Comparison of ENCODE assay signal across 8 mouse cellular contexts in the genomic region with DNA sequence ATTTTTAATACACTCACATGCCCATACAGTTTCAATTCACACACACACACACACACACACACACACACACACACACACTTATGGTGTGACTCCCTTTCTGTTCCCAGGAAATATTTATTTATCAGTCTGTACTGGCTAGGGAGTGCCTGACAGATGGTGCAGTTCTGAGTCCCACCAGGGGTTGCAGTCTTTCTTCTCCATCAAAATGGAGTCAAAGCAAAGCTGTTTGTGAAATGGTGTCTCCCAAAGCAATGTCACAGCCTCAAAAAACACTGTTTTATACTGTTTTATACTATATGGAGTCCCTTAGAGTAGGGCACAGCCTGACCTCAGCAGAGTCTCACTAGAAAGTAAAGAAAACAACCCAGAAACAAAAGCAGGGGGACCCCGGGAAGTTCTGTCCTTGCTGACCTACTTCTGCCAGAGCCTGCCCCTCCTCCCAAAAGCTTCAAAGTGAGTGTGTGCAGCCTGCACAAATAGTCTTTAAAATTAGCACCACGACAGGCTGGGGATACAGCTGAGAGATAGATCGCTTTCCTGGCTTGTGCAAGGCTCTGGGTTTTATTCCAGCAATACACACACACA. TPM values are rescaled to one million over a fixed set of nuclear protein-coding genes. Genes with fewer than 3 reads are reported as not detected.
DNase-seq lines count a peak whose midpoint lies in the region; ATAC-seq and TF ChIP-seq lines count a peak whose summit lies in the region.

No protein-coding gene starts in this region.

- no peak overlapping the region for H3K9ac ChIP-seq in hindbrain, embryonic 13.5 days

- no peaks in the 10 kb centered on the region for H3K9me3 ChIP-seq in forebrain, embryonic 10.5 days
- H3K9me3 ChIP-seq in hindbrain, embryonic 13.5 days, result no peaks in the 10 kb centered on the region

- peaks cover 56% of the 10 kb centered on the region for H3K4me1 ChIP-seq in forebrain, embryonic 10.5 days
- peaks cover 20% of the 10 kb centered on the region for H3K4me1 ChIP-seq in hindbrain, embryonic 13.5 days (replicated peaks)

- peak overlapping the region; percentile 87 for H3K27ac ChIP-seq in forebrain, embryonic 10.5 days
- peak overlapping the region; percentile 64 for H3K27ac ChIP-seq in hindbrain, embryonic 13.5 days

- 32% methylated on average over 3 of the region's 3 CpGs for WGBS in forebrain, embryonic 10.5 days
- WGBS in hindbrain, embryonic 13.5 days, result 38% methylated on average over 3 of the region's 3 CpGs

- H3K4me2 ChIP-seq in hindbrain, embryonic 13.5 days, result no peak overlapping the region

- no peak for TF ChIP-seq POLR2A in brain, embryonic 14.5 days (IDR thresholded peaks at IDR 0.05; ENCODE audit: borderline replicate concordance, extremely low read depth, insufficient read depth, insufficient read length, poor library complexity, severe bottlenecking)

- peak; percentile 25; the same call in 1 of the 2 replicates for TF ChIP-seq CTCF in brain, embryonic 14.5 days (IDR thresholded peaks at IDR 0.05; ENCODE audit: borderline replicate concordance, extremely low read depth, insufficient read depth, insufficient read length)

- no peaks in the 10 kb centered on the region for H3K36me3 ChIP-seq in forebrain, embryonic 10.5 days (replicated peaks)
- H3K36me3 ChIP-seq in hindbrain, embryonic 13.5 days, result no peaks in the 10 kb centered on the region

- H3K27me3 ChIP-seq in forebrain, embryonic 10.5 days (ENCODE audit: poor library complexity, severe bottlenecking), result no peaks in the 10 kb centered on the region
- H3K27me3 ChIP-seq in hindbrain, embryonic 13.5 days, result no peaks in the 10 kb centered on the region

- peak; percentile 20 to 51 for DNase-seq in layer of hippocampus, adult 18-20 months (ENCODE audit: low spot score in 2 of 2)
- no peak for DNase-seq in layer of hippocampus, adult 9-10 months (ENCODE audit: low spot score)
- DNase-seq in brain, embryonic 14.5 days (ENCODE audit: low read depth), result peak; percentile 82
- DNase-seq in forebrain, embryonic 10.5 days (ENCODE audit: extremely low spot score, low spot score), result no peak
- peak; percentile 59 to 64 for DNase-seq in lung, postnatal 4 days
- DNase-seq in thymus, postnatal 36 days, result peak; percentile 61 to 73
- DNase-seq in T-cell, adult 2 months (ENCODE audit: low spot score), result no peak

- ATAC-seq in hindbrain, embryonic 13.5 days (ENCODE audit: low FRiP score), result 0 out of 2 replicates have a peak, but pooled peaks have one; percentile 65

- no peak overlapping the region for H3K4me3 ChIP-seq in forebrain, embryonic 10.5 days
- no peak overlapping the region for H3K4me3 ChIP-seq in hindbrain, embryonic 13.5 days

RNA-seq across cellular contexts. Expression of a gene that starts 3.3 kb away (rescaled TPM):
- total RNA-seq in layer of hippocampus, adult 18-20 months (2021), result 1 to 10 TPM; 2.6 to 3.1 TPM
- polyA plus RNA-seq in brain, embryonic 14.5 days (2012; rRNA removed), result 6.2 and 7.6 TPM in 2 replicates
- polyA plus RNA-seq in forebrain, embryonic 10.5 days (2016; fragmentation: Nextera tagmentation; extraction: Ambion mirVana), result 10.7 and 12.0 TPM in 2 replicates
- polyA plus RNA-seq in hindbrain, embryonic 13.5 days (2015; fragmentation: Nextera tagmentation; extraction: Ambion mirVana), result 5.1 and 6.8 TPM in 2 replicates

RNA-seq across cellular contexts. Expression of a gene that starts 15.7 kb away (rescaled TPM):
- 1 to 10 TPM in 1 of 2 experiments, not detected in 1; 1.2 TPM for total RNA-seq in layer of hippocampus, adult 18-20 months (2021)
- polyA plus RNA-seq in brain, embryonic 14.5 days (2012; rRNA removed), result 0.73 and 1.2 TPM in 2 replicates
- polyA plus RNA-seq in forebrain, embryonic 10.5 days (2016; fragmentation: Nextera tagmentation; extraction: Ambion mirVana), result 0.46 and 1.4 TPM in 2 replicates
- polyA plus RNA-seq in hindbrain, embryonic 13.5 days (2015; fragmentation: Nextera tagmentation; extraction: Ambion mirVana), result 1.4 and 1.8 TPM in 2 replicates

RNA-seq across cellular contexts. Expression of a gene that starts 22.7 kb away (rescaled TPM):
- not detected for total RNA-seq in layer of hippocampus, adult 18-20 months (2021)
- polyA plus RNA-seq in brain, embryonic 14.5 days (2012; rRNA removed), result 0.23 and 0.44 TPM in 2 replicates
- polyA plus RNA-seq in forebrain, embryonic 10.5 days (2016; fragmentation: Nextera tagmentation; extraction: Ambion mirVana), result 0.18 TPM in 1 of 2 replicates, not detected in the other
- not detected in 2 replicates for polyA plus RNA-seq in hindbrain, embryonic 13.5 days (2015; fragmentation: Nextera tagmentation; extraction: Ambion mirVana)

RNA-seq across cellular contexts. Expression of a gene that starts 41.3 kb away (rescaled TPM):
- total RNA-seq in layer of hippocampus, adult 18-20 months (2021), result not detected
- polyA plus RNA-seq in brain, embryonic 14.5 days (2012; rRNA removed), result 0.68 and 1.9 TPM in 2 replicates
- 0.33 and 1.1 TPM in 2 replicates for polyA plus RNA-seq in forebrain, embryonic 10.5 days (2016; fragmentation: Nextera tagmentation; extraction: Ambion mirVana)
- polyA plus RNA-seq in hindbrain, embryonic 13.5 days (2015; fragmentation: Nextera tagmentation; extraction: Ambion mirVana), result 1.1 and 2.5 TPM in 2 replicates

Comparison
In these comparisons a context has a peak if more than half of its experiments do, and no peak if none do; other contexts are left out.
1. DNase-seq: peak in layer of hippocampus, adult 18-20 months (2 of 2), brain, embryonic 14.5 days (single experiment), lung, postnatal 4 days (2 of 2) and thymus, postnatal 36 days (2 of 2); none in layer of hippocampus, adult 9-10 months (single experiment), forebrain, embryonic 10.5 days (single experiment) and T-cell, adult 2 months (single experiment).